Mouse (Mus musculus) forebrain, embryonic 13.5 days (tissue): ENCODE results near the gene Tinag. TPM values are rescaled to one million over a fixed set of nuclear protein-coding genes. Genes with fewer than 3 reads are reported as not detected.
"Not testable (repeated sequence)": the region's sequence is repeated elsewhere in the genome, so short reads cannot be mapped to it uniquely, and the experiment has no call there.

Experiments used
- ATAC-seq: fragments of 200-750 bp; cut with Nextera tagmentation; 2 replicates; pipeline ENCODE4 v1.8.0; 2017
- H3K27ac ChIP-seq: fragments of 300-500 bp; sonication (generic); 2 replicates; pipeline ENCODE4 v1.5.1; 2015; ENCODE audit warnings: inconsistent platforms, mild to moderate bottlenecking, moderate library complexity
- H3K27me3 ChIP-seq: fragments of 300-500 bp; sonication (generic); 2 replicates; pipeline ENCODE4 v1.6.1; 2015; ENCODE audit warnings: mild to moderate bottlenecking, inconsistent platforms
- H3K36me3 ChIP-seq: fragments of 300-500 bp; sonication (generic); 2 replicates; pipeline ENCODE4 v1.6.1; 2015; ENCODE audit warnings: mild to moderate bottlenecking, inconsistent platforms; ENCODE audit not compliant: poor library complexity, severe bottlenecking
- H3K4me1 ChIP-seq: fragments of 300-500 bp; sonication (generic); 2 replicates; pipeline ENCODE4 v1.6.1; 2015; ENCODE audit warnings: inconsistent platforms
- H3K4me2 ChIP-seq: fragments of 300-500 bp; sonication (generic); 2 replicates; pipeline ENCODE4 v1.6.1; 2015; ENCODE audit warnings: inconsistent platforms, mild to moderate bottlenecking, moderate library complexity
- H3K4me3 ChIP-seq: fragments of 300-500 bp; sonication (generic); 2 replicates; pipeline ENCODE4 v1.5.1; 2015; ENCODE audit warnings: mild to moderate bottlenecking, inconsistent platforms
- H3K9ac ChIP-seq: fragments of 300-500 bp; sonication (generic); 2 replicates; pipeline ENCODE4 v1.6.1; 2015; ENCODE audit warnings: mild to moderate bottlenecking, inconsistent platforms
- H3K9me3 ChIP-seq: fragments of 300-500 bp; sonication (generic); replicated peaks from 2 replicates; pipeline ENCODE4 v1.6.1; 2016; ENCODE audit warnings: inconsistent platforms
- WGBS: fragments of 180-500 bp; shearing (Covaris S2); methylation state at CpG from one replicate; pipeline ENCODE4 v1.1.7; 2015; 5-methylcytosine and 5-hydroxymethylcytosine counted together
- polyA plus RNA-seq: library from polyadenylated mRNA; unstranded; fragments of >200 nt; fragmentation: Nextera tagmentation; extraction: Ambion mirVana; gene quantifications from 2 replicates; pipeline ENCODE4 v1.2.1, GENCODE M21; 2015

Tinag gene
- polyA plus RNA-seq: not detected in 2 replicates

DNA sequence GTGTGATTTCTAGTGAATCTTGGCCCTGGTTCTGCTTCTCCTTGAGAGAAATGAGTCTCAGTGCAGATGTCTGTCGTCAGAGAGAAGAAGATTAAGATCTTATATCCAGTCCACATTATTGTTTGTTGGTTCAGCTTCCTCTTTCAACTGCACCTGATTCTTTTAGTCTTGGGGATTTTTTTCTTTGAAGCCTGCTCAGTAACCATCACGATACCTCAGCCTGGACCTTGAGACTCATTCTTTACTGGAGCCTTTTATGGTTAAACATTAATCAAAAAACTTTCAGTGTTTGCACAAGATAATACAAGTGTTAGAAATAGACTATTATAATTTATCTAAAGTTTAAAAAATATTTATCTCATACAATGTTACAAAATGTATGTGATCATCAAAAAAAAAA, at the start of gene Tinag:
TSS of gene Tinag (minus strand) at position 210 of the 400 bp plus-strand sequence.
- H3K36me3 ChIP-seq: no peaks in the 10 kb centered on the region
- H3K4me3 ChIP-seq: no peak within 1 kb of the TSS
- no peaks in the 10 kb centered on the region for H3K27me3 ChIP-seq
- no peaks in the 10 kb centered on the region for H3K4me1 ChIP-seq
- H3K27ac ChIP-seq: no peak within 1 kb of the TSS
- WGBS: 68% methylated on average over 2 of the region's 2 CpGs
- H3K4me2 ChIP-seq: no peak within 1 kb of the TSS
- H3K9ac ChIP-seq: no peak within 1 kb of the TSS
- ATAC-seq: no peak
- no peaks in the 10 kb centered on the region for H3K9me3 ChIP-seq

DNA sequence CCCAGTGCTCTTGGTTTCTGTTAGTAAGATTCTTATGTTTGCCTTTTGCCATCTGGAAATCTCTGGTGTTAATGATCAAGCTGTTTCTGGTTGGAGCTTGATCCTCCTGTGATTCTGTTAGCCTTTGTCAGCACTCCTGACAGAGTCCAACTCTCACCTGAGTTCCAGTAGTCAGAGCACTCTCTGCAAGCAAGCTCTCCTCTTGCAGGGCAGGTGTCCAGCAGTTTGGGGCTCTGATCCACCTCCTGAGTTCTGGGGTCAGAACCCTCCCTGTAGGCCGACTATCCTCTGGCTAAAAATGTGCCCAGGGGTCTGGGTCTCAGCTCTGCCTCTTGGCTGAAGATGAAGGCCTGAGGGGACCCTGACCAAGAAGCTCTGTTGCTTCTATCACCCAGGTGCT, 37.6 kb upstream of the Tinag start:
- ATAC-seq, H3K9ac ChIP-seq: not testable (repeated sequence)
- WGBS: 78% methylated on average over 1 of the region's 1 CpGs

GRCm38 (mm10) chr9:77071676-77072075, 26.1 kb upstream of the Tinag start:
- no peak for ATAC-seq
- no peaks in the 10 kb centered on the region for H3K4me1 ChIP-seq
- H3K27ac ChIP-seq: no peak overlapping the region
- no peaks in the 10 kb centered on the region for H3K9me3 ChIP-seq
- 78% methylated on average over 2 of the region's 2 CpGs for WGBS
- H3K9ac ChIP-seq: no peak overlapping the region
- H3K36me3 ChIP-seq: no peaks in the 10 kb centered on the region
- no peak overlapping the region for H3K4me3 ChIP-seq
- H3K4me2 ChIP-seq: no peak overlapping the region
- H3K27me3 ChIP-seq: no peaks in the 10 kb centered on the region

More for the DNA sequence above, 37.6 kb upstream of the Tinag start:
- not testable (repeated sequence) for H3K36me3 ChIP-seq, H3K27me3 ChIP-seq, H3K4me3 ChIP-seq, H3K27ac ChIP-seq, H3K9me3 ChIP-seq, H3K4me2 ChIP-seq, H3K4me1 ChIP-seq

DNA sequence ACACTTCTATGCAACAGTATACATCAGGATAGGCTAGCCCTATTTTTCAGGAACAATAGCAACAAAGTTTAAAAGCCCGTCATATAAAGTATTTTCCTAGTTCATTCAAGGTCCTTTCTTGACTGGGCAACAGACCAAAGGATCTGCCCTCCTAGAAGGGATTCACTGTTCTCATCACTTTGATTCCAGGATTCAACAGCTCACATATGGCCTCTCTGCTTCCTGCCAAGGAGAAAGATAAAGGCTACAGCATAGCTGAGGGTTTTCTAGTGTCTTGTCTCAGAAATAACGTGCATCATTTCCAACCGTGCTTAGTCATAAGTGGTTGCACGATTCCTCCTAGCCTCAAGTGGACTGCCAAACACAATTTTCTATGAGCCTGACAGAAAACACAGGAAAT, 11.0 kb upstream of the Tinag start:
- Histone ChIP-seq H3K27ac (no peak overlapping the region), H3K4me3 (no peak overlapping the region), H3K4me2 (no peak overlapping the region), H3K36me3 (no peaks in the 10 kb centered on the region), H3K4me1 (no peaks in the 10 kb centered on the region), H3K27me3 (no peaks in the 10 kb centered on the region), H3K9me3 (no peaks in the 10 kb centered on the region), H3K9ac (no peak overlapping the region)
- 87% methylated on average over 4 of the region's 4 CpGs for WGBS
- no peak for ATAC-seq

- Histone ChIP-seq H3K4me1 (no peaks in the 10 kb centered on the region), H3K4me2 (no peak overlapping the region), H3K9ac (no peak overlapping the region), H3K9me3 (no peaks in the 10 kb centered on the region), H3K4me3 (no peak overlapping the region), H3K27me3 (no peaks in the 10 kb centered on the region), H3K27ac (no peak overlapping the region), H3K36me3 (no peaks in the 10 kb centered on the region)
- ATAC-seq: no peak
- WGBS: 86% methylated on average over 9 of the region's 9 CpGs
Measured at GRCm38 (mm10) chr9:77054426-77055193, 9.0 kb upstream of the Tinag start.

DNA sequence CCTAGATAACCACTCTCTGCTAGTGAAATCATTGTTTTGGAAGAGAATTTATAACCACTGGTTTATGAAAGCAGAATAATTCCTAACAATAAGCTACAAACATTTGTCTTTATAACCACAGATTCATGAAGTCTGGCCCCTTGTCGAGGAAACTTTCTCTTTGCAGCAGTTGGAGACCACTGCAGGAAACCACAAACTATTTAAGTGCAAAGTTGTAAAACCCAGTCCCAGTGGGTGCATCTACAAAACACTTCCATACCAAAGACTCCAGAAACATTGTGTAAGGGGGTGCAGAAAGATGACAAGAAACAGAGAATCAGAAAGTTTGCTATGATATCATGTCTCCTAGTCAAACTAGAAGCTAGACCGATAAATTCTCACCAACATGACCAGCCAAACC, 5.8 kb upstream of the Tinag start:
- Histone ChIP-seq H3K27ac (no peak overlapping the region), H3K27me3 (no peaks in the 10 kb centered on the region), H3K9me3 (no peaks in the 10 kb centered on the region), H3K4me3 (no peak overlapping the region), H3K36me3 (no peaks in the 10 kb centered on the region), H3K4me2 (no peak overlapping the region), H3K9ac (no peak overlapping the region), H3K4me1 (no peaks in the 10 kb centered on the region)
- ATAC-seq: no peak
- WGBS: 82% methylated on average over 2 of the region's 2 CpGs

DNA sequence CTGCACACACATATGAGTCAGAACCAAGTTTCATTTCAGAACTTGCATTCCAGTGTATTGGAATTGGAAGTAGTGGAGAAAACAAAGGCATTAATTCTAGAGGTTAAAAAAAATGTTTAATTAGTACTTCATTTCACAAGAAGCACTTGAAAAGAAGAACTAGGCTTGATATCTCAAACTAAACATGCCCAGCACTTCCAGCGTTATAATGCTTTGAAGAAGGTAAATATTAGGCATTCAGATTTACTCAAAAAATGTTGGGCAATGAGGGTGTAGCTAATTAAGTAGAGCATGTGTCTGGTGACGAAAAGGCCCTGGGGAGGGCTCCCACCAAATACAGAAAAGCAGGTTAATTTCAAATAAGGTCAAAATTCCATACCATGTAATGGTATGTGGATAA, 4.1 kb upstream of the Tinag start:
- H3K4me2 ChIP-seq: no peak overlapping the region
- no peak overlapping the region for H3K9ac ChIP-seq
- H3K27ac ChIP-seq: no peak overlapping the region
- H3K27me3 ChIP-seq: no peaks in the 10 kb centered on the region
- H3K9me3 ChIP-seq: no peaks in the 10 kb centered on the region
- no peak overlapping the region for H3K4me3 ChIP-seq
- WGBS: 79% methylated on average over 2 of the region's 2 CpGs
- no peaks in the 10 kb centered on the region for H3K4me1 ChIP-seq
- no peaks in the 10 kb centered on the region for H3K36me3 ChIP-seq
- ATAC-seq: no peak

GRCm38 (mm10) chr9:77046067-77046715, 597 bp upstream of the Tinag start:
- no peaks in the 10 kb centered on the region for H3K36me3 ChIP-seq
- no peaks in the 10 kb centered on the region for H3K9me3 ChIP-seq
- ATAC-seq: no peak
- H3K4me1 ChIP-seq: no peaks in the 10 kb centered on the region
- WGBS: 91% methylated on average over 5 of the region's 5 CpGs
- no peak overlapping the region for H3K27ac ChIP-seq
- no peak overlapping the region for H3K4me3 ChIP-seq
- no peak overlapping the region for H3K4me2 ChIP-seq
- H3K27me3 ChIP-seq: no peaks in the 10 kb centered on the region
- H3K9ac ChIP-seq: no peak overlapping the region

DNA sequence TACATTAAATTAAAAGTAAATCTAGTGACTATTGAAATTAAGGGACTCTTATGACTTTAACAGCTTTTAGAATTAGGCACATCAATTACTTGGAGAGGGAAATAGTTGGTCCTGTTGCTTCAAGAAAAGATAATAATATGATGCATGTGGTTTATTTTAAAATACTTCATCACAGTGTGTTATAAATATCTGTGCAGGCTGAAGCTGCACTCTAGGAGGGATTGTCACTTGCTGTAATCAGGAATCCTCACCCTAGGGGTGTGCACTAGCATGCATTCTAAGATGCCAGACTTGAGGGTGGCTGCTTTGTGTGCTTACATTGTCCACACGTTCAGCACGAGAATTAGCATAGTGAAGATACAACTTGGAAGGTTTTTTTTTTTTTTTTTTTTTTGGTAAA, 10.2 kb downstream of the Tinag start:
- Histone ChIP-seq H3K9me3 (no peaks in the 10 kb centered on the region), H3K36me3 (no peaks in the 10 kb centered on the region), H3K27ac (no peak overlapping the region), H3K27me3 (no peaks in the 10 kb centered on the region), H3K4me2 (no peak overlapping the region), H3K4me1 (no peaks in the 10 kb centered on the region), H3K9ac (no peak overlapping the region), H3K4me3 (no peak overlapping the region)
- no peak for ATAC-seq
- 44% methylated on average over 2 of the region's 2 CpGs for WGBS

- WGBS: 88% methylated on average over 9 of the region's 9 CpGs
- no peaks in the 10 kb centered on the region for H3K36me3 ChIP-seq
Measured at GRCm38 (mm10) chr9:77032430-77033154, 13.0 kb downstream of the Tinag start.

DNA sequence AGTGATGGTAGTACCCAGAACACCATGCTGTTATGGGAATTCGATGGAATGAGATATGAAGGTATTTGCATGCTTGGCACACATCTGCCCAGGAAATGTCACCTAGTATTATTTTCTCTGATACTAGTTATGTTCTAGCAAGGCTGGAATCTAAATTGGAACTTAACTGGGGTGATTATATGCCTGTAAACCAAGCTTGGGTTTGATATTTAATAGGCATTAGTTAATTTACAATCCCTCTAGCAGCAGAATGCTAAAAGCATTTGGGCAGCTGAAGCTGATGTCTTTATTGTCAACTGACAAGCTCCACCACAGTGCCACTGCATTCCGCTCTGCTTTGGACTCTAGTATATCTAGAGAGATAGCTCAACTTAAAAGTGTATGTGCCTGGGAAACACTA, 20.3 kb downstream of the Tinag start:
- H3K9me3 ChIP-seq: no peaks in the 10 kb centered on the region
- no peak for ATAC-seq
- no peak overlapping the region for H3K4me3 ChIP-seq
- H3K27me3 ChIP-seq: no peaks in the 10 kb centered on the region
- no peak overlapping the region for H3K9ac ChIP-seq
- no peaks in the 10 kb centered on the region for H3K4me1 ChIP-seq
- H3K36me3 ChIP-seq: no peaks in the 10 kb centered on the region
- 87% methylated on average over 2 of the region's 2 CpGs for WGBS
- no peak overlapping the region for H3K27ac ChIP-seq
- H3K4me2 ChIP-seq: no peak overlapping the region

More at GRCm38 (mm10) chr9:77032430-77033154, 13.0 kb downstream of the Tinag start:
- no peak overlapping the region for H3K4me3 ChIP-seq
- no peaks in the 10 kb centered on the region for H3K4me1 ChIP-seq
- H3K27me3 ChIP-seq: no peaks in the 10 kb centered on the region
- H3K9me3 ChIP-seq: no peaks in the 10 kb centered on the region
- no peak overlapping the region for H3K9ac ChIP-seq
- no peak overlapping the region for H3K27ac ChIP-seq
- no peak overlapping the region for H3K4me2 ChIP-seq
- ATAC-seq: no peak

GRCm38 (mm10) chr9:77018935-77019334, 26.7 kb downstream of the Tinag start:
- Histone ChIP-seq H3K4me3 (no peak overlapping the region), H3K4me2 (no peak overlapping the region), H3K27ac (no peak overlapping the region), H3K4me1 (no peaks in the 10 kb centered on the region), H3K9me3 (no peaks in the 10 kb centered on the region), H3K27me3 (no peaks in the 10 kb centered on the region), H3K9ac (no peak overlapping the region), H3K36me3 (no peaks in the 10 kb centered on the region)
- ATAC-seq: no peak
- WGBS: 75% methylated on average over 4 of the region's 4 CpGs
